Mouse (Mus musculus): ENCODE results near the gene Hand1.

DNA sequence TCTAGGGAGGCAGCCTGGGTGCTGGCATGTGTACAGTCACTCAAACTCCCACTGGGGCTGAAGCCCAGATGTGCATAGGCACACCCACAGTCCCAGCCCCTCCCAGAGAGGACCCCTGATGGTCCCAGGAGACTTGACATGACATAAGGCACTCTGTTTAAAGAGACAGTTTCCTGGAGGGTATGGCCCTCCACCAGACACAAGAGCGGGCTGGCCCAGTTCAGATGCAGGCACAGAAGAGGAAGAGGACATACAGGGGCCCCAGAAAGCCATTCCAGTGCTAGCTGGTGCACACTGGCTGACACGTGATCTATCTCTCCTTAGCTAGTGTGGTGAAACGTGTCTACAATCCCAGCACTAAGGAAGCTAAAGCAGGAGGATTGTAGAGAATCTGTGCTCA lies 40.4 kb upstream of the Hand1 start:
- no peak for TF ChIP-seq ZNF384 (IDR thresholded peaks at IDR 0.05; ENCODE audit: low read depth, low read length)
- TF ChIP-seq ZC3H11A (IDR thresholded peaks at IDR 0.05; ENCODE audit: borderline replicate concordance, low read depth, low read length), result no peak
- TF ChIP-seq HCFC1 (IDR thresholded peaks at IDR 0.05; ENCODE audit: borderline replicate concordance, insufficient read depth, low read length), result no peak
- TF ChIP-seq CHD2 (IDR thresholded peaks at IDR 0.05; ENCODE audit: low read depth, low read length), result no peak
- TF ChIP-seq MAFK (IDR thresholded peaks at IDR 0.05; ENCODE audit: insufficient read depth, low read depth, low read length), result no peak

Measured in ES-E14 (cell line).